Mouse (Mus musculus): Measurements from ENCODE around the gene Gm10277. TPM values are rescaled to one million over a fixed set of nuclear protein-coding genes. Genes with fewer than 3 reads are reported as not detected.

Gene Gm10277
- 0.33 TPM for polyA plus RNA-seq (2012; fragmentation: generic; extraction: Trizol)
- long read RNA-seq, experiment 1 = 0 reads
- long read RNA-seq, experiment 2 = 0 reads

GRCm38 (mm10) chr11:77787707-77788106 is at the start of gene Gm10277:
TSS of gene Gm10277 (minus strand) at chr11:77787747.
- H3K4me3 ChIP-seq (ENCODE audit: insufficient read depth, poor library complexity, severe bottlenecking) = no peak within 1 kb of the TSS
- H3K79me3 ChIP-seq (ENCODE audit: low read depth) = peaks cover 37% of the 10 kb centered on the region
- H3K36me3 ChIP-seq (ENCODE audit: control insufficient read depth, insufficient read depth) = peaks cover 5% of the 10 kb centered on the region
- H3K79me2 ChIP-seq (ENCODE audit: control insufficient read depth, insufficient read depth) = peaks cover 89% of the 10 kb centered on the region
- no peaks in the 10 kb centered on the region for H3K27me3 ChIP-seq (ENCODE audit: control insufficient read depth, insufficient read depth, insufficient read length)
- TF ChIP-seq FOSL1 (IDR thresholded peaks at IDR 0.05; ENCODE audit: insufficient read depth, low read length, poor library complexity, severe bottlenecking) (no peak), MYOD1 (IDR thresholded peaks at IDR 0.05; ENCODE audit: control insufficient read depth, insufficient read length, low read depth) (no peak), USF1 (IDR thresholded peaks at IDR 0.05; ENCODE audit: low read depth) (no peak), MYOG (IDR thresholded peaks at IDR 0.05; ENCODE audit: control insufficient read depth, extremely low read depth, insufficient read length) (no peak), CEBPB (IDR thresholded peaks at IDR 0.05; ENCODE audit: low read depth) (no peak), MAX (IDR thresholded peaks at IDR 0.05) (no peak), CTCF (IDR thresholded peaks at IDR 0.05; ENCODE audit: control insufficient read depth, insufficient read depth, insufficient read length) (no peak)
- H3ac ChIP-seq (ENCODE audit: control insufficient read depth, insufficient read length, low read depth) = no peak within 1 kb of the TSS

GRCm38 (mm10) chr11:77836751-77837150 is 49.2 kb upstream of the Gm10277 start:
- Histone ChIP-seq H3K79me3 (ENCODE audit: low read depth) (no peaks in the 10 kb centered on the region), H3K4me3 (ENCODE audit: insufficient read depth, poor library complexity, severe bottlenecking) (no peak overlapping the region), H3ac (ENCODE audit: control insufficient read depth, insufficient read length, low read depth) (no peak overlapping the region), H3K36me3 (ENCODE audit: control insufficient read depth, insufficient read depth) (peaks cover 70% of the 10 kb centered on the region), H3K27me3 (ENCODE audit: control insufficient read depth, insufficient read depth, insufficient read length) (no peaks in the 10 kb centered on the region), H3K79me2 (ENCODE audit: control insufficient read depth, insufficient read depth) (no peaks in the 10 kb centered on the region)
- TF ChIP-seq MYOG (IDR thresholded peaks at IDR 0.05; ENCODE audit: control insufficient read depth, extremely low read depth, insufficient read length) (no peak), MYOD1 (IDR thresholded peaks at IDR 0.05; ENCODE audit: control insufficient read depth, insufficient read length, low read depth) (peak; percentile 26)

GRCm38 (mm10) chr11:77836290-77836689 is 48.7 kb upstream of the Gm10277 start:
- Histone ChIP-seq H3K79me3 (ENCODE audit: low read depth) (no peaks in the 10 kb centered on the region), H3K27me3 (ENCODE audit: control insufficient read depth, insufficient read depth, insufficient read length) (no peaks in the 10 kb centered on the region), H3K79me2 (ENCODE audit: control insufficient read depth, insufficient read depth) (no peaks in the 10 kb centered on the region), H3ac (ENCODE audit: control insufficient read depth, insufficient read length, low read depth) (no peak overlapping the region), H3K4me3 (ENCODE audit: insufficient read depth, poor library complexity, severe bottlenecking) (no peak overlapping the region), H3K36me3 (ENCODE audit: control insufficient read depth, insufficient read depth) (peaks cover 66% of the 10 kb centered on the region)
- TF ChIP-seq MAX (IDR thresholded peaks at IDR 0.05) (no peak), CEBPB (IDR thresholded peaks at IDR 0.05; ENCODE audit: low read depth) (no peak), FOSL1 (IDR thresholded peaks at IDR 0.05; ENCODE audit: insufficient read depth, low read length, poor library complexity, severe bottlenecking) (no peak), USF1 (IDR thresholded peaks at IDR 0.05; ENCODE audit: low read depth) (no peak), MYOG (IDR thresholded peaks at IDR 0.05; ENCODE audit: control insufficient read depth, extremely low read depth, insufficient read length) (no peak), MYOD1 (IDR thresholded peaks at IDR 0.05; ENCODE audit: control insufficient read depth, insufficient read length, low read depth) (no peak), CTCF (IDR thresholded peaks at IDR 0.05; ENCODE audit: control insufficient read depth, insufficient read depth, insufficient read length) (no peak)

GRCm38 (mm10) chr11:77835109-77835508 is 47.6 kb upstream of the Gm10277 start:
- Histone ChIP-seq H3K79me2 (ENCODE audit: control insufficient read depth, insufficient read depth) (no peaks in the 10 kb centered on the region), H3K79me3 (ENCODE audit: low read depth) (no peaks in the 10 kb centered on the region), H3K27me3 (ENCODE audit: control insufficient read depth, insufficient read depth, insufficient read length) (no peaks in the 10 kb centered on the region), H3ac (ENCODE audit: control insufficient read depth, insufficient read length, low read depth) (no peak overlapping the region), H3K4me3 (ENCODE audit: insufficient read depth, poor library complexity, severe bottlenecking) (no peak overlapping the region), H3K36me3 (ENCODE audit: control insufficient read depth, insufficient read depth) (peaks cover 67% of the 10 kb centered on the region)
- TF ChIP-seq CEBPB (IDR thresholded peaks at IDR 0.05; ENCODE audit: low read depth) = no peak

- Histone ChIP-seq H3K79me2 (ENCODE audit: control insufficient read depth, insufficient read depth) (no peaks in the 10 kb centered on the region), H3K79me3 (ENCODE audit: low read depth) (no peaks in the 10 kb centered on the region), H3K4me3 (ENCODE audit: insufficient read depth, poor library complexity, severe bottlenecking) (no peak overlapping the region), H3ac (ENCODE audit: control insufficient read depth, insufficient read length, low read depth) (no peak overlapping the region), H3K36me3 (ENCODE audit: control insufficient read depth, insufficient read depth) (peaks cover 74% of the 10 kb centered on the region), H3K27me3 (ENCODE audit: control insufficient read depth, insufficient read depth, insufficient read length) (no peaks in the 10 kb centered on the region)
- TF ChIP-seq MYOD1 (IDR thresholded peaks at IDR 0.05; ENCODE audit: control insufficient read depth, insufficient read length, low read depth) (no peak), CTCF (IDR thresholded peaks at IDR 0.05; ENCODE audit: control insufficient read depth, insufficient read depth, insufficient read length) (no peak), MYOG (IDR thresholded peaks at IDR 0.05; ENCODE audit: control insufficient read depth, extremely low read depth, insufficient read length) (no peak), USF1 (IDR thresholded peaks at IDR 0.05; ENCODE audit: low read depth) (no peak)
Measured at GRCm38 (mm10) chr11:77832541-77832940, 45.0 kb upstream of the Gm10277 start.

- Histone ChIP-seq H3K4me3 (ENCODE audit: insufficient read depth, poor library complexity, severe bottlenecking) (no peak overlapping the region), H3K36me3 (ENCODE audit: control insufficient read depth, insufficient read depth) (peaks cover 78% of the 10 kb centered on the region), H3K27me3 (ENCODE audit: control insufficient read depth, insufficient read depth, insufficient read length) (no peaks in the 10 kb centered on the region), H3ac (ENCODE audit: control insufficient read depth, insufficient read length, low read depth) (no peak overlapping the region), H3K79me3 (ENCODE audit: low read depth) (no peaks in the 10 kb centered on the region), H3K79me2 (ENCODE audit: control insufficient read depth, insufficient read depth) (no peaks in the 10 kb centered on the region)
- TF ChIP-seq CEBPB (IDR thresholded peaks at IDR 0.05; ENCODE audit: low read depth) (no peak), MAX (IDR thresholded peaks at IDR 0.05) (no peak), MYOD1 (IDR thresholded peaks at IDR 0.05; ENCODE audit: control insufficient read depth, insufficient read length, low read depth) (no peak), MYOG (IDR thresholded peaks at IDR 0.05; ENCODE audit: control insufficient read depth, extremely low read depth, insufficient read length) (no peak), FOSL1 (IDR thresholded peaks at IDR 0.05; ENCODE audit: insufficient read depth, low read length, poor library complexity, severe bottlenecking) (no peak), CTCF (IDR thresholded peaks at IDR 0.05; ENCODE audit: control insufficient read depth, insufficient read depth, insufficient read length) (no peak), USF1 (IDR thresholded peaks at IDR 0.05; ENCODE audit: low read depth) (no peak)
Measured at GRCm38 (mm10) chr11:77830875-77831274, 43.3 kb upstream of the Gm10277 start.
